Mouse (Mus musculus): ENCODE results near the gene Tmem91.
"Not testable (repeated sequence)": the region's sequence is repeated elsewhere in the genome, so short reads cannot be mapped to it uniquely, and the experiment has no call there.

Tmem91 gene

GRCm38 (mm10) chr7:25674719-25675300, at the start of gene Tmem91:
TSS of gene Tmem91 (minus strand) at chr7:25675166.
- no peak for DNase-seq (ENCODE audit: low spot score in 2 of 2)

DNA sequence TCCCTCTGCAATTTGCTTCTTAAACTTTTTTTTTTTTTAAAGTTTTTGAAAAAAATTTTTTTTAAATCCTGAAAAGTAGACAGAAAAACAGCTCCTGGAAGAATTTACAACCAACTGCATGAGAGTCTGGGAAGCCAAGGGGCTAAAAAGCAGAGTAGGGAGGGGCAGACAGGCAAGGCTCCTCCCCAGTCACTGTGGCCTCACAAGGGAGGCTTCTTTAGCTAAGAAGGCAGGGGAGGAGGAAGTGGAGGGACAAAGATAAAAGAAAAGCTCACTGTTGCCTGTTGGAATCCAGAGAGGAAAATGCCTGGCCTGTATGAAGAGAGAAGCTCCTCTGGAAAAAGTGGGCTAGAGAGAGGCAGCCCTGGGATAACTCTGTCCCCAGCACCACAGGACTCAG, 46.8 kb upstream of the Tmem91 start:
- not testable (repeated sequence) for DNase-seq (ENCODE audit: low spot score in 2 of 2)

GRCm38 (mm10) chr7:25720760-25721159, 45.8 kb upstream of the Tmem91 start:
- DNase-seq (ENCODE audit: low spot score in 2 of 2): no peak

DNA sequence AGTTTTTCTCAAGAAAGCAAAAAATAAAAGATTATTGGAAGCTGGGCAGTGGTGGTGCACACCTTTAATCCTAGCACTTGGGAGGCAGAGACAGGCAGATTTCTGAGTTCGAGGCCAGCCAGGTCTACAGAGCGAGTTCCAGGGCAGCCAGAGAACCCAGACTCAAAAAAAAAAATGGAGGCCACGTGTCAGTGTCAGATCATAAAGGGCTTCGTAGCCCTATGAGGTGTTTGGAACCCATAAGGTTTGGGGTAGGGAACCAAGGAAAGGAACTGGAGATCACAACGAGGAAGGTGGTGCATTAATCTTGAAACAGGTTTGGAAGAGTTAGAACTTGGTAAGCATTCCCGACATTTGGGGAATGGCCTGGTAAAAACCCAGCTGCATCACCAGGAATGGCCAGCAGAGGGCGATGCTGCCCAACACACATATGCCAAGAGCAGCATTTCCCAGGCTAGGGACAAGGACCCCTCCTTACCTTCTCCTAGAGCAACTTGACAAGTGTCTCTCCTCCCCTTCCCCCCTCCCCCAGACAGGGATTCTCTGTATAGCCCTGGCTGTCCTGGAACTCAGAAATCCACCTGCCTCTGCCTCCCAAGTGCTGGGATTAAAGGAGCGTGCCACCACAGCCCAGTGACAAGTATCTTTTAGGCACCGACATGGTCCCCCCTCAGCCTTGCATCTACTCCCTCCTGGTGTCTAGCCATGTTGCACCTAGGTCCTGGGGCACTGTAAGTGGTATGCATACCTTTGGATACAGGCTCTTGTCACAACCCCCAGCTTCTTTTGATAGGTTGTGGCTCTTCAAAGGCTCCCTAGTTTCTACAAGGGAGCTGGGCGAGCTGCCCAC, 45.0 kb upstream of the Tmem91 start:
- DNase-seq (ENCODE audit: low spot score in 2 of 2): peak; percentile 38 to 48

DNA sequence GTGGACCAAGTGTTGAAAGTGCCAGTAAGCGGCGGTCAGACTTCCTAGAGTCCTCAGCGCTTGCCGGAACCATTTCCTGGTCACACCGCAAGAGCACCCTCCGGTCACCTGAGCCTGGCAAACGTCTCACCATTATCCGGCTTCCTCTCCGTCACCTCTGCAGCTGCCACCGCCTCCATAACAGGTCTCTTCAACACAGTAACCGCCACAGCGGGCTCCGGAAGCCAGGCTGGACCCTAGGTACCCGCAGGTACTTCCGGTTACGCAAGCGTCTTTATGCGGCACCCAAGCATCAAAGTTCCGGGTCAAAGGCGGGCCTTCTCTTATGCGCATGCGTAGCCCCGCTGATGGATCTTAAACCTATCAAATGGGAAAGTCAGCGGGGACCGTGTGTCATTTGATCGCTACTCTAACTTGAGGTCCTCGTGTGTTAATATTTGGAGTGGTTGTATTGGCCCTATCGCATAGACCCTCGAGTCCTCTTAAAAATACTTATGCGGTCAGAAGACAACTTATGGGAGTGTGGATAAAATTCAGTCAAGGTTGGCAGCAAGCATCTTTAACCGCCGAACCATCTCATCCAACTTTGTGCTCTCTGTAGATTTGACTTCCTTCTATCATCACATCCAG, 43.9 kb upstream of the Tmem91 start, which contains the start of gene Ccdc97:
Gene Ccdc97, minus strand, starts transcription at position 301 of the 630 bp plus-strand sequence.
- peak; percentile 92 to 95 for DNase-seq (ENCODE audit: low spot score in 2 of 2)

DNA sequence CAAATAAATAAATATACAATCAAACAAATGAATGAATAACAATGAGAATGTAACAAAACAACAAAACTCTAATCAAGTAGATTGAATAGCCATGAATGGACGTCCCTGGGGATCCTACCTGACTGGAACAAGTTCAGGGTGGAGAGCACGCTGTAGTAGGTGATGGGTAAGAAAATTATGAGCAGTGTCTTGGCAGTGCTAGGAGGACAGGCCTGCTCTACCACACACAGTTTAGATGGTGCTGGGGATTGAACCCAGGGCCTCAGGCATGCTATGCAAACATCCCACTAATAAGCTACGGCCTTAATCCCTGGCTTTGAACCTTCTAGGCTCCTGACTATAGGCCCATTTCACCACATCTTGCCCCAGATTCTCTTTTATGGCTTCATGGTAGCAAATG, 42.5 kb upstream of the Tmem91 start:
- DNase-seq (ENCODE audit: low spot score in 2 of 2): no peak

DNA sequence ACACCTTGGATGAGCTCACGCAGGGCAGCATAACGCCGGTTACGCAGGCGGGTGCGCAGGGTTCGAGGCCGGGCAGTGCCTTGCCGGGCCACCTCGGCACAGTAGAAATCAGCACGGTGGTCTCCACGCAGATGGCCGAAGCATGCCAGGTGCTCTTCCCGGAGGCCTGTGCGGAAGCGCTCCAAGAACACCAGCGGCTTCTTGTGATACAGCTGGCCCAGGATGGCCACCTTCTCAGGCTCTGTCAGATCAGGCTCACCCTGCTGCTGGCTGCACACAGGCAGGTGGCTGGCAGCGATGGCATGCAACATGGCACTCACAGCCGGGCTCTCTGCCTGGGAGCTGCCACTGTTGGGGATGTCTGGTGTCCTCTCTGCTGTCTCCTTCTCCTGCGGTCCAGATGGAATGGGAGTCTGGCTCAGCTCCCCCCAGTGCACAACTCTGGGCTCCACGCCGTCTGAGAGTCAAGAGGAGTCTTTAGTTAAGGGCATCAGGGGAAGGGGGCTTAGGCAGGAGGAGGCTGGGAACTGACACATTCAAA, 40.8 kb upstream of the Tmem91 start:
- DNase-seq (ENCODE audit: low spot score in 2 of 2): no peak

DNA sequence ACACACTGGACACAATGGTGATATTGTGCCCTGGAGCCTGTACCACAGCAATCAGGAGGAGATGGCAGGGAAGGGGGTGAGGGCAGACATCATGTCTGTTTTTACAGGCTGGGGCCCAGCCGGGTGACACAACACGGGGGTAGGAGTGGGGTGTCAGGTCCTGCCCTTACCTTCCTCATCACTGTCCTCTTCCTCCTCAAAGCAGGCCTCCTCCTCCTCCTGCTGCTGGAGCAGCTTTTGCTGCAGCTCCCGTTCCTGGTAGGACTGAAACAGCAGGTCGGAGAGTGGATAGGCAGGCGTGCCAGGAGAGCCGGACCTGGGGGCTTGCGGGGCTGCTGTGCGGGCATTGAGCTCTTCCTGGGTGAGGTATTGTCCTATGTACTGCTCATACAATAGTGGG, 39.6 kb upstream of the Tmem91 start:
- no peak for DNase-seq (ENCODE audit: low spot score in 2 of 2)

DNA sequence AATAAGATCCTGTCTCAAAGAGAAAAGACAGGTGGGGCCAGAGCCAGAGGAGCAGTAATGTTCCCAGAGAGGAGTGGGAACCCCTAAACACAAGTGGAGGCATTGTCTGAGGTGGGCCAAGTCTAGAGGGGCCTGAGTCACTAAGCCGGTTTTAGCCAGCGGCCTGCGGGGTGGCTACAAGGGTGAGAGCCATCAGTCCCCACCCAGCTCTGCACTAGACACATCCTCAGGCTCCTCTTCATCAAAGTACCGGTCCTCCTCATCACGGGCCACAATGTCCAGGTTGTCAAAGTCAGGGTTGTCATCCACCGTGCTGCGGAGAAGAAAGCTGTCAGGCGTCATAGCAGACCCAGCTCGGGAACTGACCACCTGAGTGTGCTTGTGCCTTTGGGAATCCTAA, 37.8 kb upstream of the Tmem91 start:
- no peak for DNase-seq (ENCODE audit: low spot score in 2 of 2)

- peak in 1 of 2 experiments; percentile 20 for DNase-seq (ENCODE audit: low spot score in 2 of 2)
These were observed 36.8 kb upstream of the Tmem91 start for GRCm38 (mm10) chr7:25711731-25712197.

GRCm38 (mm10) chr7:25711165-25711564, 36.2 kb upstream of the Tmem91 start:
- DNase-seq (ENCODE audit: low spot score in 2 of 2): peak in 1 of 2 experiments; percentile 30

GRCm38 (mm10) chr7:25710519-25711130, 35.7 kb upstream of the Tmem91 start:
- DNase-seq (ENCODE audit: low spot score in 2 of 2): peak in 1 of 2 experiments; percentile 9

GRCm38 (mm10) chr7:25709961-25710360, 35.0 kb upstream of the Tmem91 start:
- no peak for DNase-seq (ENCODE audit: low spot score in 2 of 2)

GRCm38 (mm10) chr7:25707581-25708292, 32.8 kb upstream of the Tmem91 start:
- DNase-seq (ENCODE audit: low spot score in 2 of 2): peak in 1 of 2 experiments; percentile 55

GRCm38 (mm10) chr7:25706578-25707170, 31.7 kb upstream of the Tmem91 start:
- DNase-seq (ENCODE audit: low spot score in 2 of 2): peak; percentile 57 to 65

DNA sequence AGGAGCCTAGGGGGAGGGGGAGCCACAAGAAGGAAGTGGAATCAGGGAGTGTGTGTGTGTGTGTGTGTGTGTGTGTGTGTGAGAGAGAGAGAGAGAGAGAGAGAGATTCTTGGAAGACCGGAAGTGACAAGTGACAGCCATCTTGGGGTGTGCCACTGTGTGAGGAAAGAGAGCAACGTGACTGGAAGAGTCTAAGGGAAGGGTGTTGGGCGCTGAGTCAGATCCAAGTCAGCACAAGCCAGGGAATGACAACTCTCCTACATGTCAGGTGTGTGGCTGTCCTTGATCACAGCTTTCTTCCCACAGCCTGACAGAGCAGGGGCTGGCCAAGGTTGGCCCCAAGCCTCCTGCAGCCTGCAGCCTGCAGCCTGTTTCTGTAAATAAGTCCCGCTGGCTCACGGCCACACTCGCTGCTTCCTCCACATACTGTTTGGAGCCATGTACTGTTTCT, 30.9 kb upstream of the Tmem91 start:
- no peak for DNase-seq (ENCODE audit: low spot score in 2 of 2)

DNA sequence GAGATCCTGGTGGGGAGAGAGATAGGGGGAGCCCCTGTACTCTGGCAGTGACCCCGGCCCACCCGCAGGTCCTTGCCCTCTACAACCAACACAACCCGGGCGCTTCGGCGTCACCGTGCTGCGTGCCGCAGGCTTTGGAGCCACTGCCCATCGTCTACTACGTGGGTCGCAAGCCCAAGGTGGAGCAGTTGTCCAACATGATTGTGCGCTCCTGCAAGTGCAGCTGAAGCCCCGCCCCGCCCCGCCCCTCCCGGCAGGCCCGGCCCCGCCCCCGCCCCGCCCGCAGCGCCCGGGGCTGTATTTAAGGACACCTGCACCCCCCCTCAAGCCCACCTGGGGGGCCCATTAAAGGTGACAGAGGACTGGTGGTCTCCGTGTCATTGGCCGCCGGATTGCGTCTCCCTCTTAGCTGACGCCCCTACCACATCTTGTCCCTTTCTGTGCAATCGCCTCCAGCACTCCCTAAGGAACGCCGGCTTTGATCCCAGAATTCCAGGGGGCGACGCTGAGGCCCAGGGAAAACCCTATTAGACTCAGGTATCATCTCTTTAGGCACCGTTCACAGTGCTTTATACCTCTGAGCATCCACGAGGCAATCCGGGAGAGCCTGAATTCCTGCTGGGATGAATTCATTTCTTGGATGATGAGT, 29.9 kb upstream of the Tmem91 start:
- DNase-seq (ENCODE audit: low spot score in 2 of 2): no peak

DNA sequence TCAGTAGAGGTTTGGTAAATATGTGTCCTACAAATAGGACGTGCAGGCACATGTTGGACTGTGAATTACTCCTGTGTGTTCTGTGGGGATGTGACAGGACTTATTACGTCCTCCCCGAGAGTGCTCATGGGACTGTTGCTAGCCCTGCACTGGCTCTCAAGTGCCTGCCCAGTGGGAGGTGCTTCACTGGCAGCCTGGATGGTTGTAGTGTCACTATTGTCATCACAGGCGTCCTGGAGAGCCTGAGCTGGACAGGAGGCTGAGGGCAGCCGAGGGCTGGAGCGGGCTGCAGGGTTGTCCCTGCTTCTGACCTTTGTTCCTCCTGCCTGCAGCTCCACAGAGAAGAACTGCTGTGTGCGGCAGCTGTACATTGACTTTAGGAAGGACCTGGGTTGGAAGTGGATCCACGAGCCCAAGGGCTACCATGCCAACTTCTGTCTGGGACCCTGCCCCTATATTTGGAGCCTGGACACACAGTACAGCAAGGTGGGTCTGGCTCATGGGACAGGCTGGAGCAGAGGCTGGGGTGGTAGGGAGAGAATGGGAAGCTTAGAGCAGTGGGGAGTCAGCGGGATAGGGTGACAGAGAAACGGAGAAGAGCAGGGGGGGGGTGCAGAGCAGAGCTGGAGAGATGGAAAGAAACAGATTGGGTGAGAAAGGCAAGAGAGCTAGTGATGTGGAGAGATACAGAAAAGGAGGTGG, 29.0 kb upstream of the Tmem91 start:
- no peak for DNase-seq (ENCODE audit: low spot score in 2 of 2)

- no peak for DNase-seq (ENCODE audit: low spot score in 2 of 2)
These were observed 27.4 kb upstream of the Tmem91 start for GRCm38 (mm10) chr7:25702350-25702749.

All from spleen, postnatal 36 days (tissue).